Mouse (Mus musculus) megakaryocyte, embryonic 14.5 days (primary cell): ENCODE results near the gene Pdha2.

Experiments
- FLI1 ChIP-seq: IDR thresholded peaks from 2 replicates; pipeline ENCODE4 v1.6.1; 2012; ENCODE audit warnings: low read length, inconsistent platforms, mixed read lengths
- GATA1 ChIP-seq: IDR thresholded peaks from 3 replicates; pipeline ENCODE4 v1.6.1; 2012; ENCODE audit warnings: mixed read lengths, low read length, inconsistent platforms, borderline replicate concordance

- TF ChIP-seq GATA1, result no peak
- no peak for TF ChIP-seq FLI1
Observed at GRCm38 (mm10) chr3:141251440-141251839, 39.3 kb upstream of the Pdha2 start.
